Mouse (Mus musculus) mature B cell (primary cell): ENCODE results near the gene Ccdc74a.

ENCODE experiments used
- in situ Hi-C: fragments of 300-500 bp; cut with MboI; formaldehyde crosslinking; loops from 2 replicates; pipeline ENCODE4 v1.14.3; 2019

Ccdc74a gene

GRCm38 (mm10) chr16:17641301-17641700 lies 5.0 kb upstream of the Ccdc74a start:
- in situ Hi-C loops: no loop called here

- in situ Hi-C loops: no loop called here
Measured at GRCm38 (mm10) chr16:17642311-17642710, 4.0 kb upstream of the Ccdc74a start.

GRCm38 (mm10) chr16:17643437-17643990 lies 2.8 kb upstream of the Ccdc74a start:
- in situ Hi-C loops: no loop called here

- in situ Hi-C loops: no loop called here
Measured at GRCm38 (mm10) chr16:17647156-17647555, 886 bp downstream of the Ccdc74a start.

GRCm38 (mm10) chr16:17647566-17648340 lies 1.5 kb downstream of the Ccdc74a start:
- in situ Hi-C loops: no loop called here

GRCm38 (mm10) chr16:17649925-17650605 lies 3.8 kb downstream of the Ccdc74a start:
- in situ Hi-C loops: no loop called here

- in situ Hi-C loops: no loop called here
Measured at GRCm38 (mm10) chr16:17650711-17651110, 4.4 kb downstream of the Ccdc74a start.

GRCm38 (mm10) chr16:17652607-17653006 lies 6.3 kb downstream of the Ccdc74a start:
- in situ Hi-C loops: no loop called here

- in situ Hi-C loops: no loop called here
Measured at GRCm38 (mm10) chr16:17653601-17654000, 7.3 kb downstream of the Ccdc74a start.

- in situ Hi-C loops: no loop called here
Measured at GRCm38 (mm10) chr16:17654188-17654795, 8.0 kb downstream of the Ccdc74a start.

- in situ Hi-C loops: no loop called here
Measured at GRCm38 (mm10) chr16:17656212-17656871, 10.1 kb downstream of the Ccdc74a start.

GRCm38 (mm10) chr16:17665568-17665967 lies 19.3 kb downstream of the Ccdc74a start:
- in situ Hi-C loops: no loop called here

- in situ Hi-C loops: no loop called here
Measured at GRCm38 (mm10) chr16:17669886-17670285, 23.6 kb downstream of the Ccdc74a start.

- in situ Hi-C loops: no loop called here
Measured at GRCm38 (mm10) chr16:17694860-17695259, 48.6 kb downstream of the Ccdc74a start.
